Mouse (Mus musculus): ENCODE data around the gene Klhl40.
A peak's percentile ranks its signal among the peaks of the same experiment; 100 is the strongest.

Gene Klhl40

GRCm38 (mm10) chr9:121777484-121778065 lies at the start of gene Klhl40:
Klhl40 (plus strand) TSS chr9:121777607.
- no peak for DNase-seq (ENCODE audit: extremely low spot score, low spot score)

GRCm38 (mm10) chr9:121740490-121740889 lies 36.9 kb upstream of the Klhl40 start:
- DNase-seq (ENCODE audit: extremely low spot score, low spot score), result no peak

GRCm38 (mm10) chr9:121741168-121741567 lies 36.2 kb upstream of the Klhl40 start:
- DNase-seq (ENCODE audit: extremely low spot score, low spot score), result no peak

- DNase-seq (ENCODE audit: extremely low spot score, low spot score), result no peak
Measured at GRCm38 (mm10) chr9:121744051-121744450, 33.4 kb upstream of the Klhl40 start.

- DNase-seq (ENCODE audit: extremely low spot score, low spot score), result no peak
Measured at GRCm38 (mm10) chr9:121752774-121753173, 24.6 kb upstream of the Klhl40 start.

GRCm38 (mm10) chr9:121754624-121755023 lies 22.8 kb upstream of the Klhl40 start:
- no peak for DNase-seq (ENCODE audit: extremely low spot score, low spot score)

GRCm38 (mm10) chr9:121756785-121757184 lies 20.6 kb upstream of the Klhl40 start:
- peak; percentile 11 for DNase-seq (ENCODE audit: extremely low spot score, low spot score)

- peak; percentile 32 for DNase-seq (ENCODE audit: extremely low spot score, low spot score)
Measured at GRCm38 (mm10) chr9:121757432-121757831, 20.0 kb upstream of the Klhl40 start.

GRCm38 (mm10) chr9:121757835-121758814 lies 19.3 kb upstream of the Klhl40 start:
- peak; percentile 43 for DNase-seq (ENCODE audit: extremely low spot score, low spot score)

- peak; percentile 83 for DNase-seq (ENCODE audit: extremely low spot score, low spot score)
Measured at GRCm38 (mm10) chr9:121759091-121760081, 18.0 kb upstream of the Klhl40 start, which contains the start of gene Zfp651. Zfp651 (plus strand) TSS chr9:121759330.

GRCm38 (mm10) chr9:121760271-121761090 lies 16.9 kb upstream of the Klhl40 start:
- peak; percentile 85 for DNase-seq (ENCODE audit: extremely low spot score, low spot score)

- DNase-seq (ENCODE audit: extremely low spot score, low spot score), result no peak
Measured at GRCm38 (mm10) chr9:121761091-121761665, 16.2 kb upstream of the Klhl40 start.

- DNase-seq (ENCODE audit: extremely low spot score, low spot score), result no peak
Measured at GRCm38 (mm10) chr9:121761787-121762186, 15.6 kb upstream of the Klhl40 start.

GRCm38 (mm10) chr9:121762248-121762647 lies 15.2 kb upstream of the Klhl40 start:
- DNase-seq (ENCODE audit: extremely low spot score, low spot score), result no peak

GRCm38 (mm10) chr9:121762761-121763160 lies 14.6 kb upstream of the Klhl40 start:
- DNase-seq (ENCODE audit: extremely low spot score, low spot score), result no peak

- DNase-seq (ENCODE audit: extremely low spot score, low spot score), result no peak
Measured at GRCm38 (mm10) chr9:121763716-121764115, 13.7 kb upstream of the Klhl40 start.

- no peak for DNase-seq (ENCODE audit: extremely low spot score, low spot score)
Measured at GRCm38 (mm10) chr9:121765166-121765855, 12.1 kb upstream of the Klhl40 start.

GRCm38 (mm10) chr9:121772412-121772811 lies 5.0 kb upstream of the Klhl40 start:
- no peak for DNase-seq (ENCODE audit: extremely low spot score, low spot score)

GRCm38 (mm10) chr9:121775951-121776350 lies 1.5 kb upstream of the Klhl40 start:
- no peak for DNase-seq (ENCODE audit: extremely low spot score, low spot score)
